Mouse (Mus musculus) MEL (cell line): ENCODE results near the gene Mrps26. TPM values are rescaled to one million over a fixed set of nuclear protein-coding genes. Genes with fewer than 3 reads are reported as not detected.

Experiments used
- DNase-seq: peaks from one replicate; pipeline ENCODE4 v3.0.0; 2011; ENCODE audit warnings: low read depth, low spot score
- H3K27ac ChIP-seq: 2 replicates; pipeline ENCODE4 v1.5.1; 2012; ENCODE audit warnings: low read depth, mild to moderate bottlenecking, control low read depth, low read length, moderate library complexity; ENCODE audit not compliant: control insufficient read depth
- H3K27me3 ChIP-seq, 2 experiments: fragments of 150-350 bp in 1 of 2; sonication (generic) in 1 of 2; 2 replicates each; pipeline ENCODE4 v1.6.1; 2012; ENCODE audit warnings: low read length in 2 of 2, mild to moderate bottlenecking in 2 of 2, improper control_type of control experiment in 1 of 2, moderate library complexity in 1 of 2; ENCODE audit not compliant: insufficient read depth in 2 of 2, control insufficient read depth in 1 of 2
- H3K36me3 ChIP-seq, 2 experiments: 2 replicates each; pipeline ENCODE4 v1.6.1; 2012 to 2014; ENCODE audit warnings: low read length in 2 of 2, improper control_type of control experiment in 1 of 2, inconsistent platforms in 1 of 2, mild to moderate bottlenecking in 1 of 2; ENCODE audit not compliant: insufficient read depth in 2 of 2, control insufficient read depth in 1 of 2
- H3K4me1 ChIP-seq, 2 experiments: fragments of 150-350 bp in 1 of 2; sonication (generic) in 1 of 2; 2 replicates each; pipeline ENCODE4 v1.6.1; 2012; ENCODE audit warnings: low read length in 2 of 2, improper control_type of control experiment in 1 of 2, mild to moderate bottlenecking in 1 of 2; ENCODE audit not compliant: insufficient read depth in 2 of 2, control insufficient read depth in 1 of 2
- H3K4me3 ChIP-seq, 2 experiments: fragments of 150-350 bp in 1 of 2; sonication (generic) in 1 of 2; 2 replicates each; pipeline ENCODE4 v1.5.1; 2012; ENCODE audit warnings: low read depth in 2 of 2, low read length in 2 of 2, mild to moderate bottlenecking in 2 of 2, moderate library complexity in 2 of 2, control low read depth in 1 of 2, improper control_type of control experiment in 1 of 2; ENCODE audit not compliant: control insufficient read depth in 1 of 2, insufficient read depth in 1 of 2
- H3K79me2 ChIP-seq: 2 replicates; pipeline ENCODE4 v1.6.1; 2012; ENCODE audit warnings: mild to moderate bottlenecking, low read length, moderate library complexity; ENCODE audit not compliant: control insufficient read depth, poor library complexity, insufficient read depth
- H3K9ac ChIP-seq: 2 replicates; pipeline ENCODE4 v1.6.1; 2012; ENCODE audit warnings: low read depth, mild to moderate bottlenecking, control low read depth, low read length, moderate library complexity; ENCODE audit not compliant: control insufficient read depth, poor library complexity, severe bottlenecking
- H3K9me3 ChIP-seq: fragments of 150-350 bp; sonication (generic); replicated peaks from 2 replicates; pipeline ENCODE4 v1.6.1; 2012; ENCODE audit warnings: mild to moderate bottlenecking, low read length, improper control_type of control experiment, moderate library complexity; ENCODE audit not compliant: insufficient read depth
- BHLHE40 ChIP-seq: IDR thresholded peaks from 2 replicates; pipeline ENCODE4 v1.6.1; 2012; ENCODE audit warnings: low read depth, mild to moderate bottlenecking, inconsistent platforms, low read length, improper control_type of control experiment, borderline replicate concordance
- CHD2 ChIP-seq: IDR thresholded peaks from 2 replicates; pipeline ENCODE4 v1.6.1; 2011; ENCODE audit warnings: low read length, improper control_type of control experiment
- E2F4 ChIP-seq: IDR thresholded peaks from 2 replicates; pipeline ENCODE4 v1.6.1; 2011; ENCODE audit warnings: low read depth, low read length, improper control_type of control experiment, borderline replicate concordance
- ELF1 ChIP-seq: IDR thresholded peaks from 2 replicates; pipeline ENCODE4 v1.6.1; 2014; ENCODE audit warnings: low read depth, mild to moderate bottlenecking, inconsistent platforms, low read length, improper control_type of control experiment, moderate library complexity
- EP300 ChIP-seq, 2 experiments: IDR thresholded peaks; 2 replicates each; pipeline ENCODE4 v1.6.1; 2011; ENCODE audit warnings: improper control_type of control experiment in 2 of 2, low read length in 2 of 2, low read depth in 1 of 2, mild to moderate bottlenecking in 1 of 2
- ETS1 ChIP-seq: IDR thresholded peaks from 2 replicates; pipeline ENCODE4 v1.6.1; 2012; ENCODE audit warnings: low read depth, mild to moderate bottlenecking, inconsistent platforms, low read length, improper control_type of control experiment, moderate library complexity
- GABPA ChIP-seq: IDR thresholded peaks from 2 replicates; pipeline ENCODE4 v1.6.1; 2012; ENCODE audit warnings: low read depth, mild to moderate bottlenecking, inconsistent platforms, low read length, improper control_type of control experiment, moderate library complexity
- GATA1 ChIP-seq: IDR thresholded peaks from 2 replicates; pipeline ENCODE4 v1.6.1; 2011; ENCODE audit warnings: low read depth, low read length, improper control_type of control experiment
- HCFC1 ChIP-seq: IDR thresholded peaks from 2 replicates; pipeline ENCODE4 v1.6.1; 2012; ENCODE audit warnings: low read depth, mild to moderate bottlenecking, inconsistent platforms, low read length, improper control_type of control experiment, moderate library complexity
- KAT2A ChIP-seq: conservative IDR thresholded peaks from 2 replicates; pipeline ENCODE4 v1.6.1; 2012; ENCODE audit warnings: low read depth, low read length, improper control_type of control experiment, inconsistent platforms
- MAX ChIP-seq: IDR thresholded peaks from 2 replicates; pipeline ENCODE4 v1.6.1; 2011; ENCODE audit warnings: low read length, improper control_type of control experiment
- MEF2A ChIP-seq: IDR thresholded peaks from 2 replicates; pipeline ENCODE4 v1.6.1; 2014; ENCODE audit warnings: low read depth, mild to moderate bottlenecking, inconsistent platforms, low read length, improper control_type of control experiment; ENCODE audit not compliant: poor library complexity, insufficient replicate concordance, severe bottlenecking; ENCODE audit errors: extremely low read depth
- MXI1 ChIP-seq: IDR thresholded peaks from 2 replicates; pipeline ENCODE4 v1.6.1; 2011; ENCODE audit warnings: mild to moderate bottlenecking, low read depth, low read length, improper control_type of control experiment
- MYC ChIP-seq: IDR thresholded peaks from 2 replicates; pipeline ENCODE4 v1.6.1; 2011; ENCODE audit warnings: low read depth, mild to moderate bottlenecking, low read length, improper control_type of control experiment, moderate library complexity
- NELFE ChIP-seq: IDR thresholded peaks from 2 replicates; pipeline ENCODE4 v1.6.1; 2011; ENCODE audit warnings: low read depth, low read length, improper control_type of control experiment
- POLR2A ChIP-seq, 2 experiments: IDR thresholded peaks; 2 replicates each; pipeline ENCODE4 v1.6.1; 2011 to 2012; ENCODE audit warnings: low read length in 2 of 2, mild to moderate bottlenecking in 2 of 2, control low read depth in 1 of 2, improper control_type of control experiment in 1 of 2, low read depth in 1 of 2, moderate library complexity in 1 of 2; ENCODE audit not compliant: control insufficient read depth in 1 of 2, insufficient read depth in 1 of 2, poor library complexity in 1 of 2
- POLR2AphosphoS2 ChIP-seq: IDR thresholded peaks from 2 replicates; pipeline ENCODE4 v1.6.1; 2011; ENCODE audit warnings: low read length, improper control_type of control experiment
- POLR2AphosphoS5 ChIP-seq: IDR thresholded peaks from 2 replicates; pipeline ENCODE4 v1.6.1; 2012; ENCODE audit warnings: low read depth, borderline replicate concordance, mild to moderate bottlenecking, inconsistent platforms, low read length, moderate library complexity, mixed read lengths
- RAD21 ChIP-seq: IDR thresholded peaks from 2 replicates; pipeline ENCODE4 v1.6.1; 2011; ENCODE audit warnings: mild to moderate bottlenecking, low read depth, low read length, improper control_type of control experiment
- RCOR1 ChIP-seq: IDR thresholded peaks from 2 replicates; pipeline ENCODE4 v1.6.1; 2012; ENCODE audit warnings: low read depth, mild to moderate bottlenecking, inconsistent platforms, low read length, improper control_type of control experiment
- SMC3 ChIP-seq: IDR thresholded peaks from 2 replicates; pipeline ENCODE4 v1.6.1; 2011; ENCODE audit warnings: low read depth, low read length, improper control_type of control experiment
- TBP ChIP-seq: IDR thresholded peaks from 2 replicates; pipeline ENCODE4 v1.8.0; 2011; ENCODE audit warnings: low read depth, low read length, improper control_type of control experiment
- TCF12 ChIP-seq: IDR thresholded peaks from 2 replicates; pipeline ENCODE4 v1.6.1; 2014; ENCODE audit warnings: low read depth, mild to moderate bottlenecking, inconsistent platforms, low read length, improper control_type of control experiment, moderate library complexity
- USF1 ChIP-seq: IDR thresholded peaks from 2 replicates; pipeline ENCODE4 v1.6.1; 2014; ENCODE audit warnings: low read depth, mild to moderate bottlenecking, inconsistent platforms, low read length, improper control_type of control experiment, moderate library complexity
- USF2 ChIP-seq, 2 experiments: IDR thresholded peaks; 2 replicates each; pipeline ENCODE4 v1.6.1; 2011 to 2012; ENCODE audit warnings: improper control_type of control experiment in 2 of 2, low read length in 2 of 2, borderline replicate concordance in 1 of 2, inconsistent platforms in 1 of 2, low read depth in 1 of 2, mild to moderate bottlenecking in 1 of 2; ENCODE audit not compliant: insufficient read depth in 1 of 2
- ZNF384 ChIP-seq: IDR thresholded peaks from 2 replicates; pipeline ENCODE4 v1.6.1; 2012; ENCODE audit warnings: low read depth, mild to moderate bottlenecking, inconsistent platforms, low read length, improper control_type of control experiment
- polyA plus RNA-seq, 2 experiments: library from polyadenylated mRNA; stranded (reverse) in 1 of 2; unstranded in 1 of 2; fragments of >175 nt in 1 of 2; fragments of >200 nt in 1 of 2; gene quantifications; 2 replicates each; pipeline versions ENCODE4 v1.2.1 to v1.2.4; 2012; ENCODE audit warnings: low replicate concordance in 2 of 2, low read depth in 1 of 2; ENCODE audit not compliant: insufficient read length in 2 of 2, insufficient read depth in 1 of 2, missing spikeins in 1 of 2
- total RNA-seq: library from RNA; depleted of rRNA; stranded (reverse); fragments of 300-350 nt; gene quantifications from 2 replicates; pipeline ENCODE4 v1.2.3, GENCODE M21; 2012

Mrps26 gene
- total and polyA plus RNA-seq, 3 experiments: 121 to 154 TPM; not detected in 1

- Histone ChIP-seq H3K79me2 (no peaks in the 10 kb centered on the region), H3K36me3 (0 out of 4 replicates have a peak, but pooled peaks cover 0 to 2% of the 10 kb centered on the region in 2 experiments), H3K9ac (no peak overlapping the region), H3K9me3 (no peaks in the 10 kb centered on the region), H3K27me3 (no peaks in the 10 kb centered on the region), H3K27ac (no peak overlapping the region), H3K4me3 (no peak overlapping the region), H3K4me1 (peaks cover 0 to 10% of the 10 kb centered on the region in 2 experiments; a peak in 1 of 4 replicates)
- TF ChIP-seq TBP: no peak
- no peak for TF ChIP-seq HCFC1
- TF ChIP-seq NELFE: no peak
- no peak for TF ChIP-seq ZNF384
- TF ChIP-seq ETS1: no peak
- no peak for TF ChIP-seq EP300 (IDR thresholded peaks at IDR 0.05; ENCODE audit: low read depth in 1 of 2, low read length in 2 of 2)
- no peak for TF ChIP-seq RAD21
- TF ChIP-seq BHLHE40: peak; percentile 77
- peak; percentile 72; the same call in 1 of the 2 replicates for TF ChIP-seq USF1
- TF ChIP-seq MAX: peak; percentile 55; the same call in 1 of the 2 replicates
- no peak for TF ChIP-seq E2F4
- TF ChIP-seq SMC3: no peak
- no peak for TF ChIP-seq ELF1
- no peak for TF ChIP-seq USF2 (IDR thresholded peaks at IDR 0.05; ENCODE audit: borderline replicate concordance in 1 of 2, insufficient read depth in 1 of 2, low read depth in 1 of 2, low read length in 2 of 2)
- TF ChIP-seq RCOR1: no peak
- TF ChIP-seq POLR2AphosphoS5: no peak
- TF ChIP-seq POLR2AphosphoS2: no peak
- no peak for TF ChIP-seq TCF12
- no peak for TF ChIP-seq POLR2A (IDR thresholded peaks at IDR 0.05; ENCODE audit: control insufficient read depth in 1 of 2, insufficient read depth in 1 of 2, low read depth in 1 of 2, low read length in 2 of 2, poor library complexity in 1 of 2)
- no peak for TF ChIP-seq GATA1
- peak; percentile 61; the same call in 1 of the 2 replicates for TF ChIP-seq MYC
- TF ChIP-seq MEF2A: no peak
- no peak for TF ChIP-seq KAT2A
- no peak for TF ChIP-seq CHD2
- TF ChIP-seq MXI1: peak; percentile 71
- TF ChIP-seq GABPA: no peak
- DNase-seq: peak; percentile 37
Observed at GRCm38 (mm10) chr2:130579791-130580190, 16.2 kb downstream of the Mrps26 start.
